Mouse (Mus musculus) MN1 (cell line): ENCODE data around the gene Ddo.

Experiments
- DNase-seq: peaks from one replicate; pipeline ENCODE4 v3.0.0-alpha.2; 2016; ENCODE audit warnings: low spot score

The Ddo gene

DNA sequence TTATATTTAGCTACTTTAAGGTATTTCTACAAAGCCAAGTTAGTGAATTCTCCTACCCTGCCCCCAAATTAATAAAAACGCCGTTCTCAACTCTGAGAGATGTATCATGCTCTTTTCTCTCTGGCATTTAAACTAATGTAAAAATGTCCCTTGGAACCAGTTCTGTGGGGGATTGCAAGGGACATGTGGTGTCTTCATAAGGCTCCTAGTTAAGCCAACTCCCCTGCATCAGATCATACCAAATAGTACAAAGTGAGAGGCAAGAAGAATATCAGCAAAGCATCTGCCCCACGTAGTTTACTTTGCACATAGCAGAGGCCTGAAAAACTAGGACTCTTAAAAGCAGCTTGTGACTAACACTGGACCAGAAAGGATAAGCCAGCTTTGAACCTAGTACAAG is 86.9 kb downstream of the Ddo start:
- no peak for DNase-seq

DNA sequence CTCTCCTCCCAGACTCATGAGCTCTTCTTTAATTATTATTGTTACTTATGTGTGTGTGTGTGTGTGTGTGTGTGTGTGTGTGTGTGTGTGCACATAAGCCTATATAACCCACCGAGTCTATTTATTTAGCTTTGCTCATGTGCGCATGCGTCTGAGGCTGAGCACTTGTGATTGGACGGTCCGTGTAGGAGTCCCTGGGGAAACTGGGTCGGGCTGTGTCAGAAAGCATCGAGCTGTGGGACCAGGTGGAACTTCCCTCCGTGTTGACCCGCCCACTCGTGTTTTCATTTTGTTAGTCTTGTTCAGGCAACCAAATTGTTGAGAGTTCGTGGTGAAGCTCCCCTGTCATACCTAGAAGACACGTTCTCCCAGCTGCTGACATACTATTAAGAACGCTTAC is 88.6 kb downstream of the Ddo start:
- no peak for DNase-seq

DNA sequence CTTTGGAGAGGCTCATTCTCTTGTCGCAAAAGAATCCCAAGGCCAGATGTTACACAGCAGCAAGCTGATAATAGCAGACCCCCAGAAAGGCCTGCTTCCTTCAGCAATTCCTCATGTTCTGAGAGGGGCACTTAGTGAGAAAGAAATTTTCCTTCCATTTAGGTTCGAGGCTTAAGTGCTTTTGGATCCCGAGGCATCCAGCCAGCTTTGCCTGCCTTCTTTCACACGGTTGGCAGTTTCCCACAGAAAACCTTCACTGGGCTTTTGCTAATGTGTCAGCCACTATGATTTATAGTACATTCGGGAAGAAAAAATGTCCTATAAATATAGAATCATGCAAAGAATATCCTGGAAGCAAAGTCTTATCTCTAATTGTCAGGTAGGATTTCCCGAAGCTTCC is 89.3 kb downstream of the Ddo start:
- no peak for DNase-seq

DNA sequence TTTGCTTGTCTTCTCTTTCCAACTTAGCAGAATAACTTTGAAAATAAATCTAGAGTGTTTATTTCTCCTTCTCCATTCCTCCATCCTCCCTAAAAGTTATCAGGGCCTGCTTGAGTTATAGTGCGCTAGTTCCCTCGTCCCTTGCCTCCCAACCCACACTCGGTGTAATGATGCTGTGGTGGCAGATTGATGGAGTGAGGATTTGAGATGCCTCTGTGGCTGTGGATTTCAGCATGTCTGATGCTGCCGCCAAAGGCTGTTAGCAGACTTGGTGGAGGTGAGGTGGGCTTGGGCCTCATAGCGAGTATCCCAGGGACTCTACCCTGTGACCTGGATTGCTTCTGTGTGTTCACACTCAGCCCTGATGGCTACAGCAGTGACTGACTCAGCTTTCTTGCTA is 91.1 kb downstream of the Ddo start:
- DNase-seq = no peak

DNA sequence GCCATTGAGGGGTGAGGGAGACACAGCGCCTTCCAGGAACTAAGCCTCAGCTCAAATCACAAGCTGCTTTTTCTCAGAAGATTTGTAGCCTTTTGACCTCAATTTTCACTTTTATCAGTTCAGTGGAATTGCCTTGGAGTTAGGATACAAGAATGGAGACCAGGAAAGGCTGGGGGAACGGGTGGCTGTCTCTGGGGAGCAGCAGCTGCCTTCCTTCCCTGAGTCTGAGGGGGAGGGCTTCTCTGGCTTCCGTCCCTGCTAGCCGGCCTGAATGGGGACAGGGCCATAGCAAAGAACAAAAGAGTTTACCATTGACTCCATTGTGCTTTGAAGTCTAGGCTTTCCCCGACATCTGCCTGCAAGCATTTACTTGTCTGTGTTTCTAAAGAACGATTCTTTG is 94.5 kb downstream of the Ddo start:
- DNase-seq = no peak

DNA sequence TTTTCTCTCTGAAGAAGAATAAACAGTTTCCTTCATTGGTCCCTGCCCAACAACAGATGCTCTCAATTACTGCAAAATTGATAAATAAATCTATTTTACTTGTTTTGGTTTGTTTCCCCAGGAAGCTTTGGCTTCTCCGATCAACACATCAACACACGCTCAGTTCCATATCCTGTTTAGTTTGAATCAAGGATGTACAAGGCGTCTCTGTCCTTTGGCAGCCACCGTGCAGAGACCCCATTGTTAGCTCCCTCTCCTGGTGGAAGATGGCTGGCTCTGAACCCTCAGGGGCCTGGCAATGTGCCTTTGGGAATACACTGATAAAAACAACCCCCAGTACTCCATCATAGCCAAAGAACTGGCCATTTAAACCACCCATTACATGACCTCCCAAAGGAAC is 95.3 kb downstream of the Ddo start:
- no peak for DNase-seq

DNA sequence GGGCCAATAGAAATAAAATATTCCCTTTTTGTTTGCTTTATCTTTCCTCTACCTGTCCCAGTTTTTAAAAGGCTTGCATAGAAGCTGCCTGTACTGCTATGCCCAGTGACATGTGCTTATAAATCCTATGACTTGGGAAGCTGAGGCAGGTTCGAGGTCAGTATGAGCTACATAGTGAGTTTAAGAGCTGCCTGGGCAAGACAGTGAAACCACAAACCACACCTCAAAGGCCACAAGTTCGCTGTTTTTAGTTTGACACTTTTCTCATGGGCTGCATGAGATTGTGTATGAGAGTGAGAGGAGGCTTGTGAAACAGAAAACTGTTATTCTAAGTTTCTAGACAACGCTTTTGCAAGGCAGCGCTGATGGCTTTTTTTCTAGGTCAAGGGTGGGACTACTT is 95.7 kb downstream of the Ddo start:
- DNase-seq = no peak

DNA sequence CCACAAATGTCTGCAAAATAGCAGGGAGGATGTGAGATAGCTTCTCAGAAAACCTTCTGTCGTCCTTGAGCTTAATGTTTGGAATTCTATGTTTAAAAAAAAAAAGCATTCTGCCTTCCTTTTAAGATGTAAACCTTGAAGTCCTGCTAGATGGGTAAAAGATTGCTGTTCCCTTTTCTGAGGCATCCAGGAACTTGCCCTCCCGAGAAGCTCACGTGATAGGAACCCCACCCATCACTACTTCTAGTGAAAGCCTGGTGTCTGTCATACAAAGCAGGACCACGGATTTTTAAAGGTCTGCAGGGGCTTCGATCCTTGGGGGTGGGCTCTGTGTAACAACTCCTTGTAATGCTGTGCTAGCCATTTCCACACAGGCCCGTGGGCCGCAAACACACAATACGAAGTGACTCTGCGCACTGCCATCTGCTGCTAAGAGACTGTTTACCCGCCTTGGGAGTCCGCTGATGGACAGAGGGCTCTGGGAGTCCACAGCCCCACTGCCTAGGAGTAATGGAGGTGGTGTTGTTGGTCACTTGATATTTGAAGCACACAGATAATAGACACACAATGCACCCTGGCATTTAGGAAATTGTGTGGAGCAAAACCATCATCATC is 96.6 kb downstream of the Ddo start:
- no peak for DNase-seq

DNA sequence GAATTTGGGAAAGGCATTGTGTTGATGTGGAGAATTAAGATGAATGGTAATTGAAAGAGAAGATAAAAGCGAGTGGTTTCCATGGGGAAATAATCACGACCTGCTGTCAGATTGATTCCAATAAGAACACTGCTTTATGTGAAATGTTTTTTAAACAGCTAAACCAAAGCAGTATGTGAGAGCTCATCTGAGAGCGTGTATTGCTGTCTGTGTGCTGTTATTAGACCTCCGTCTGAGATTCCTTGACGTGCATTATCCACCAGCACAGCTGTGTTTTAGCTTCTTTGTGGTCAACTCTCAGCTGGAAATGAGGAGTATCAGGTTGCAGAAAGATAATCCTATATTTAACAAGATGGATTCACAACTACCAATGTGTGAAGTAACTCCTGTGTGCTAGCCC is 97.2 kb downstream of the Ddo start:
- DNase-seq = no peak

DNA sequence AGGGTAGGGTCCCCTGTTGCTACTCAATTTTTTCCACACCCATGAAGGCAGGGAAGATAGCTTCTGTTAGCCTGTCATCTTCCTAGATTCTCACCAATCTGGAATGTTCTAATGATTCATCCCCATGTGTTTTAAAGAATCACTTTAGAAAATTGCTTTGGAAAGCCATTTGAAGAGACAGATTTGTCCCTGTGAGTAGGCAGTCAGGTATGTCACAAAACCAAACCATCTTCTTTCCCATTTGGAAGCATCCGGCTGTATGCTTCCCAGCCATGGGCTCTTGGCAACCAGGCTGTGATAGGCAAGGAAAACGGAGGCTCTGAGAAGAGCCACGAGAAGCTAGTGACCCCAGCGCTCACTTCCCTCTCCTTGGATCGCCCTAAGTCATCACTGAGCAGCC is 100.4 kb downstream of the Ddo start:
- DNase-seq = no peak
